Mouse (Mus musculus): ENCODE measurements around the gene Vhl. TPM values are rescaled to one million over a fixed set of nuclear protein-coding genes. Genes with fewer than 3 reads are reported as not detected.

Gene Vhl
- polyA plus RNA-seq, 1 experiment from 2014 or later = 7.8 TPM

DNA sequence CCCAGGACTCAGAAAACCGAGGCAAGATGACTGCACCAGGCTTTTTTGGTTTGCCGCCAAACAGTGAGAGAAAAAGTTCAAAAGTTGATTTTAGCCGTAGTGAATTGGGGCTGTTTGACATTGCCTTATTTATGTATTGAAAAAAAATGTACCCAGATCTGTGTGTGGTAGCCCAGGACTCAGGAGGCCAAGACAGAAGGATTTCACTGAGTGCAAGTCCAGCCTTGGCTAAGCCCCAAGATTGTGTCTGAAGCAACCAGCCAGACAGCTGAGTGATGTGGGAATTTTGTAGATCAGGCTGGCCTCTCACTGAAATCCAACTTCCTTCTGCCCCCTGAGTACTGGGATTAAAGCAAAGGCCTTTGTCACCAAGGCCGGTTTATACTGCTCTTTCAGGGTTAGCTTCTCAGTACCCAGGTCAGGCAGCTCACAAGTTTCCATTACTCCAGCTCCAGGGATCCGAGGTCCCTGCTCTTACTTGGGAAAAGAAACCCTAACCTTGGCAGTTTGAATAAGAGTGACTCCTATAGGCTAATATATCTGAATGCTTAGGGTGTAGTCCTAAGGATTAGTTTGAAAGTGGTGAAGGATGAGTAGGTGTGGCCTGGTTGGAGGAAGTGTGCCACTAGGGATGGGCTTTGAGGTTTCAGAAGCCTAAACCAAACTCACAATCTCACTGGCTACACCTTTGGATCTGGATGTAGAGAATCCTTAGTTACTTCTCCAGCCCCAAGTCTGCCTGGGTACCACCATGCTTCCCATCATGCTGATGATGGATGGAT, 1.4 kb downstream of the Vhl start:
- H3K9ac ChIP-seq = peak overlapping the region; percentile 85
- ATAC-seq (ENCODE audit: low read depth) = no peak
- no peaks in the 10 kb centered on the region for H3K9me3 ChIP-seq (replicated peaks)
- H3K4me2 ChIP-seq = peak overlapping the region; percentile 96
- no peak overlapping the region for H3K27ac ChIP-seq
- peaks cover 27% of the 10 kb centered on the region for H3K36me3 ChIP-seq
- peaks cover 26% of the 10 kb centered on the region for H3K4me1 ChIP-seq (replicated peaks)
- no peaks in the 10 kb centered on the region for H3K27me3 ChIP-seq
- no peak for DNase-seq
- 58% methylated on average over 5 of the region's 5 CpGs for WGBS (ENCODE audit: insufficient replicate concordance)
- H3K4me3 ChIP-seq (replicated peaks) = peak overlapping the region; percentile 85

DNA sequence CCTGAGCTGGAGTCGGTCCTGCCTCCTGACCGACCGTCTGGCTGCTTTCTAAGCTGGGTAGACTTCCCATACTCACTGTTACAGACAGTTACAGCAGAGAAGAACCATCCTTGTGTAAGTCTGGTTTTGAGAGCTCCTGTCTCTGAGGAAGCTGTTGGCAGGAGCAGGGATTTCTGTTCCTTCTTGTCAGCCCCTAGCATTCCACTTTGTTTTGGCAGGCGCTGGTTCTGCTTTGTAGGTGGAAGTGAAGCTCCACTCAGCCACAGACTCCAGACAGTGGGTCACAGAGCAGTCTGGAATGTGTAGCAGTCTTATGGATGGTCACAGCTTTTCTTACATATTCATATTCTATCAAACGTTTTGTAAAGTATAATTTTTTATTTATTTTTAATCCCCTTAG, 6.6 kb downstream of the Vhl start:
- no peak for DNase-seq
- Histone ChIP-seq H3K27ac (no peak overlapping the region), H3K36me3 (peaks cover 51% of the 10 kb centered on the region), H3K9me3 (replicated peaks) (no peaks in the 10 kb centered on the region), H3K4me2 (no peak overlapping the region), H3K27me3 (no peaks in the 10 kb centered on the region), H3K4me3 (replicated peaks) (no peak overlapping the region), H3K4me1 (replicated peaks) (peaks cover 7% of the 10 kb centered on the region), H3K9ac (no peak overlapping the region)
- 72% methylated on average over 5 of the region's 5 CpGs for WGBS (ENCODE audit: insufficient replicate concordance)
- ATAC-seq (ENCODE audit: low read depth) = no peak

DNA sequence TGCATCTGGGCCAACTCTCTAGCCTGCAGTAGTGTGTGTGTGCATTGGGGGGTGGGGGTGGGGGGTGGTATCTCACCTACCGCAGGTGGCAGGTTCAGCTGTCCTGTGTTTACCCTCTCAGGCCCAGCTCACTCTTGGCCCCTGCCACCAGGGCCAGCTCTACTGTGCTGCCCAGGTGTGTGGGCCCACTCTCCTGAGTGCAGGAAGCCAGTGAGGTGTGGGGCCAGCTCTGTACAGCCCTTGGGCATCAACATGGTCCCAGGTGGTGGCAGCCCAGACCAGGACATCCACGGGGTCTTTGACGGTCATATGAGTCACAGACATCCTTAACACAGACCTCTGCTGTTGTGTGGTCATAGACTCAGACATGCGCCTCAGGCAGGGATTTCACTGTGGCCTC, 9.1 kb downstream of the Vhl start:
- Histone ChIP-seq H3K4me1 (replicated peaks) (peaks cover 8% of the 10 kb centered on the region; the same call in 1 of the 2 replicates), H3K9ac (no peak overlapping the region), H3K4me3 (replicated peaks) (no peak overlapping the region), H3K27me3 (no peaks in the 10 kb centered on the region), H3K36me3 (peaks cover 45% of the 10 kb centered on the region), H3K9me3 (replicated peaks) (no peaks in the 10 kb centered on the region), H3K4me2 (no peak overlapping the region), H3K27ac (no peak overlapping the region)
- no peak for ATAC-seq (ENCODE audit: low read depth)
- 82% methylated on average over 4 of the region's 4 CpGs for WGBS (ENCODE audit: insufficient replicate concordance)
- DNase-seq = no peak

DNA sequence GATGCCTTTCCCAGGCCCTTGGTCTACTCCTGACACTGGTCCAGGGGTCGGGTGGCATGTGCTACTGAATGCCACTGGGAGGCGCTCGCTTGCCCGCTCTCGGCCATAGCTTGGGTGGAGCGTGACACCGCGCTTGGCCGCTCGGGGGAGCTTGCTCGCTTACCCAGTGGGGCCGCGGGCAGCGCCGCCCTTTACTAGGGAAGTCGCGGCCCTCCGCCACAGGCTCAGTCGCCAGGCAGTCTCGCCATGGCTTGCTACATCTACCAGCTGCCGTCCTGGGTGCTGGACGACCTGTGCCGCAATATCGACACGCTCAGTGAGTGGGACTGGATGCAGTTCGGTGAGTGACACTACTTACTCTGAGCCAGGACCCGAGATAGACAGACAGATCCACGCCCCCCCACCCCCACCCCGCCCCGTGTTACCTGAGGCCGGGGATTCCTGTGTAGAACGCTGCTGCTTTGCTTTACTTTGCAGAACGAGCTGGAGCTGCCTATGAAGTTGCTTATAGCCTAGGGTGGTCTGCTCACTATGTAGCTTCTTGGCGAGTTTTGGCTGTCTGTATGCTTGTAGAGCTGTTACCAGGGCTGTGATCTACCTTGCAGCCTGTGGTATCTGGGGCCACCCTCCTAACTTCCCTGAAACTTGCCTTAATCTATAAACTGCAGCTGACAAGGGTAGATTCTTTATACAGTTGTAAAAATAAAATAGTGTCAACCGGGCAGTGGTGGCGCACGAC, 14.7 kb downstream of the Vhl start, which contains the start of gene Irak2:
Gene Irak2 (plus strand): TSS at position 166 of the 739 bp plus-strand sequence.
- ATAC-seq (ENCODE audit: low read depth) (peak; percentile 94), DNase-seq (peak; percentile 89)
- no peaks in the 10 kb centered on the region for H3K27me3 ChIP-seq
- peak within 1 kb of the TSS; percentile 77 for H3K4me2 ChIP-seq
- H3K4me1 ChIP-seq (replicated peaks) = peaks cover 44% of the 10 kb centered on the region
- WGBS (ENCODE audit: insufficient replicate concordance) = 2% methylated on average over 37 of the region's 37 CpGs
- H3K9ac ChIP-seq = peak within 1 kb of the TSS; percentile 73
- no peaks in the 10 kb centered on the region for H3K9me3 ChIP-seq (replicated peaks)
- no peaks in the 10 kb centered on the region for H3K36me3 ChIP-seq
- H3K4me3 ChIP-seq (replicated peaks) = peak within 1 kb of the TSS; percentile 68
- peak within 1 kb of the TSS; percentile 80 for H3K27ac ChIP-seq

DNA sequence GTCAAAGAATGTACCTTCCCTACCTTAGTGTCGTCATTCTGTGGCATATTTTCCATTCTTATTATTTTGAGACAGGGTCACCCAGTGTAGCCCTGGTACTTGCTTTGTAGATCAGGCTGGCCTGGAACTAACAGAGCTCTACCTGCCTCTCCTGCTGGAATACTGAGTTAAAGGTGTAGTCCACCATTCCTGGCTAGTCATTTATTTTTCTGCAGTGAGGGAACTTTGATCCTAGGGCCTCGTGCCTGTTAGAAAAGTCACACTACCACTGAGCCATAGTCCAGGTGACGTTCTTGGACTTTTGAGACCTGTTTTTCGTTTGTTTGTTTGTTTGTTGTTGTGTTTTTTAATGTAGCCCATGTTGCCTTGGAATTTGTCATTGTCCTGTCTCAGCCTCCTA, 15.4 kb downstream of the Vhl start:
- Histone ChIP-seq H3K4me2 (peak overlapping the region; percentile 77), H3K9me3 (replicated peaks) (no peaks in the 10 kb centered on the region), H3K27me3 (no peaks in the 10 kb centered on the region), H3K27ac (peak overlapping the region; percentile 25), H3K4me1 (replicated peaks) (peaks cover 47% of the 10 kb centered on the region), H3K4me3 (replicated peaks) (peak overlapping the region; percentile 68), H3K9ac (peak overlapping the region; percentile 73), H3K36me3 (no peaks in the 10 kb centered on the region)
- WGBS (ENCODE audit: insufficient replicate concordance) = 71% methylated on average over 4 of the region's 4 CpGs
- no peak for ATAC-seq (ENCODE audit: low read depth)
- no peak for DNase-seq

DNA sequence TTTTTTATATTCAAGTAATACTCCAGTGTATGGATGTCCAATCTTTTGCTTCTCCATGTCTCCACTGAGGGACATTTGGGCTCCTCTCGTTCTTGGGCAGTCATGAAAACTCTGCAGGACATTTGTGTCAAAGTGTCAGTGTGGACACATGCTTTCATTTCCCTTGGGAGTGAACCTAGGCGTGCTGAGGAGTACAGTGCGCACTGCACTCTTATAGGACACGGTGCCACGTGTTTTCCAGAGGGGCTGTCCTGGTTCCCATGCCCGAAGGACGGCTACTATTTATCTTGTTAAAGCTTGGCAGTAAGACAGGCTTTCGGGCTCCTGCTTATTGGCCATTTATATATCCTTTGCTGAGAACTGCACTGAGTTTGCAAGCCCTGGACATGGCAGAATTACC, 18.8 kb downstream of the Vhl start:
- H3K9ac ChIP-seq = no peak overlapping the region
- peaks cover 47% of the 10 kb centered on the region for H3K4me1 ChIP-seq (replicated peaks)
- H3K4me2 ChIP-seq = no peak overlapping the region
- 76% methylated on average over 8 of the region's 8 CpGs for WGBS (ENCODE audit: insufficient replicate concordance)
- no peak overlapping the region for H3K27ac ChIP-seq
- DNase-seq = no peak
- no peaks in the 10 kb centered on the region for H3K9me3 ChIP-seq (replicated peaks)
- H3K36me3 ChIP-seq = no peaks in the 10 kb centered on the region
- ATAC-seq (ENCODE audit: low read depth) = no peak
- no peaks in the 10 kb centered on the region for H3K27me3 ChIP-seq
- H3K4me3 ChIP-seq (replicated peaks) = no peak overlapping the region

DNA sequence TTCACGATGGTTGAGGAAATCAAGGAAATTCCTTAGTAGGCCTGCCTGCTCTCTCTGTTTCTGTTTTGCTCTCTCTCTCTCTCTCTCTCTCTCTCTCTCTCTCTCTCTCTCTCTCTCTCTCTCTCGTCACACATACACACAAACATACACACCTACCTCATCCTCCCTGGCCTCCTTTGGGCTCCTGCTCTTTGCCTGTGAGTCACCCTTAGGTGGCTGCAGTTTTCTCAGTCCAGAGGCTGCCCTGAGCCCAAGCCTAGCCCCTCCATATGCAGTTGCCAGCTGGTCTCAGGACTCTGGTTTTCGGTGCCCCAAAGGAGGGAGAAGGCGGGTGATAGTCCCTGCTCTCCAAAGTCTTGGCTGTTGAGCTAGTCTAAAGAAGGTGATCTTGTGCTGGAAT, 19.3 kb downstream of the Vhl start:
- H3K4me2 ChIP-seq = no peak overlapping the region
- DNase-seq = no peak

DNA sequence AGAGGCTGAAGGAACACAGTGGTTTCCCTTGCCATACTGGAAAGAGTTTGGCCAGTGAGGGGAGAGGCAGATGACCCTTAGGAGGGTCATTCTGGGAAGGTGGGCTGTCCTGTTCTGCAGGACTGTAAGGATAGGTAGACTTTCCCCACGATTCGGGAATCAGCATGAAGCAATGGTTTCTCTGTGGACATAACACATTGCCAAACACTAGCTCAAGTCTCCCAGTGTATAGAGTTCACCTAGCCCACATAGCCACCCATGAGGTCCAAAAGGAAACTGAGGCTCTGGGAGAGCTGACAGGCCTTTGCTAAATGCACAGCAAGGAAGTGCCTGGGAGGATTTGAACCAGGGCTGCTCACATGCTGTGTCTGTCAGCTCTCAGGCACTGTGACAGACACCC, 20.2 kb downstream of the Vhl start:
- H3K27me3 ChIP-seq = no peaks in the 10 kb centered on the region
- ATAC-seq (ENCODE audit: low read depth) = no peak
- no peak overlapping the region for H3K4me3 ChIP-seq (replicated peaks)
- no peak overlapping the region for H3K9ac ChIP-seq
- 79% methylated on average over 2 of the region's 2 CpGs for WGBS (ENCODE audit: insufficient replicate concordance)
- H3K4me2 ChIP-seq = no peak overlapping the region
- peaks cover 5% of the 10 kb centered on the region; the same call in 1 of the 2 replicates for H3K36me3 ChIP-seq
- peak overlapping the region; percentile 50; the same call in 1 of the 2 replicates for H3K27ac ChIP-seq
- H3K9me3 ChIP-seq (replicated peaks) = no peaks in the 10 kb centered on the region
- no peak for DNase-seq
- H3K4me1 ChIP-seq (replicated peaks) = peaks cover 46% of the 10 kb centered on the region

More for the DNA sequence above, 19.3 kb downstream of the Vhl start:
- Histone ChIP-seq H3K27ac (no peak overlapping the region), H3K9me3 (replicated peaks) (no peaks in the 10 kb centered on the region), H3K27me3 (no peaks in the 10 kb centered on the region), H3K4me1 (replicated peaks) (peaks cover 47% of the 10 kb centered on the region), H3K4me3 (replicated peaks) (no peak overlapping the region), H3K9ac (no peak overlapping the region), H3K36me3 (no peaks in the 10 kb centered on the region)
- 89% methylated on average over 4 of the region's 4 CpGs for WGBS (ENCODE audit: insufficient replicate concordance)
- ATAC-seq (ENCODE audit: low read depth) = no peak

DNA sequence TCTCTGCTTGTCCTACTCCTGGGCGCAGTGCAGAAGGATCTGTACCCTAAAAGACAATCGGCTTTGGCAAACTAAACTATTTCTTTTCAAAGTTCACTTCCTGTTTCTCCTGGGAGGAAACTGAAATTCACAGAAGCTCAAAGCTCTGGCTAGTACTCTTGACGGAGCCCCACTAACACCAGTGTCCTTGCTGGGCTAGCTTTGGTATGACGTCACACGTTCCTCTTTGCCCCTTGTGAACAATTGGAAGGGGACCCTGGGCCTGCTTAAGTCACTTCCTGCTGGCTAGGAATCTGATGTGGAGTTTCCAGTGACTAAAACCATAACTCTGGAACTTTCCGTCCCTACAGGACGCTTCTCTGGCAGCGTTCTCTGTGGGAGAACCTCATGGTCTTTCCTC, 21.0 kb downstream of the Vhl start:
- Histone ChIP-seq H3K4me2 (no peak overlapping the region), H3K27me3 (no peaks in the 10 kb centered on the region), H3K4me1 (replicated peaks) (peaks cover 45% of the 10 kb centered on the region), H3K9ac (no peak overlapping the region), H3K9me3 (replicated peaks) (no peaks in the 10 kb centered on the region), H3K36me3 (peaks cover 5% of the 10 kb centered on the region; the same call in 1 of the 2 replicates), H3K4me3 (replicated peaks) (no peak overlapping the region), H3K27ac (peak overlapping the region; percentile 50; the same call in 1 of the 2 replicates)
- DNase-seq (no peak), ATAC-seq (ENCODE audit: low read depth) (no peak)
- WGBS (ENCODE audit: insufficient replicate concordance) = 56% methylated on average over 8 of the region's 8 CpGs

DNA sequence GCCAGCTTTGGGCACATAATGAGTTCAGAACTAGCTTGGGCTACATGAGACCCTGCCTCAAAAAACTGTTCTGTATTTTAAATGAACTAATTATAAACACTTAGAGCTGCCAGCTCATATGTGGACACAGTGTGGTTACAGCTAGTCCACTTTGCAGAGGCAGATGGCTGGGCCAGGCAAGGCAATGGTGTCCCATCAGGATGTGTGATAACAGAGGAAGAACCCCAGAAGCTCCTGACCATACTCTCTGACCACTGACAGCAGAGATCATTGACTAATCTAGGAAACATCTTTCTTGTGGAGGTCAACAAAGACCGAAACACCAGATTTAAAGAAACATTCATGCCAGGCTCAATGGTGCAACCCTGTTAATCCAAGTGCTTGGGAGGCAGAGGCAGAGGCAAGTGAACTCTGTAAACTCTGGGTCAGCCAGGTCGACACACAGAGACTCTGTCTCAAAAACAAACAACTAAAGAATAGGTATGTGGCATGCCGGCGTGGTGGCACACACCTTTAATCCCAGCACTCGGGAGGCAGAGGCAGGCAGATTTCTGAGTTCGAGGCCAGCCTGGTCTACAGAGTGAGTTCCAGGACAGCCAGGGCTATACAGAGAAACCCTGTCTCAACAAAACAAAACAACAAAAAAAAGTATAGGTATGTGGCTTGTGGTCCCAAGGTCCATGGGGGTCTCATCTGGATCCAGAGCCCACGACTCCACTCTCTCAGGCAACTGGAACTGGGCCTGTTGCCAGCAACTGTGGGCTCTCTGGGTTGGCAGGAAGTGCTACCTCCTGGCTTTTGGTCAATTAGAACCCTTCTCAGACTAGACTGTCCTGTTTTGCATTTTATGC, 25.8 kb downstream of the Vhl start:
- 61% methylated on average over 7 of the region's 7 CpGs for WGBS (ENCODE audit: insufficient replicate concordance)
- Histone ChIP-seq H3K27ac (peak overlapping the region; percentile 19; the same call in 1 of the 2 replicates), H3K36me3 (peaks cover 5% of the 10 kb centered on the region; the same call in 1 of the 2 replicates)

DNA sequence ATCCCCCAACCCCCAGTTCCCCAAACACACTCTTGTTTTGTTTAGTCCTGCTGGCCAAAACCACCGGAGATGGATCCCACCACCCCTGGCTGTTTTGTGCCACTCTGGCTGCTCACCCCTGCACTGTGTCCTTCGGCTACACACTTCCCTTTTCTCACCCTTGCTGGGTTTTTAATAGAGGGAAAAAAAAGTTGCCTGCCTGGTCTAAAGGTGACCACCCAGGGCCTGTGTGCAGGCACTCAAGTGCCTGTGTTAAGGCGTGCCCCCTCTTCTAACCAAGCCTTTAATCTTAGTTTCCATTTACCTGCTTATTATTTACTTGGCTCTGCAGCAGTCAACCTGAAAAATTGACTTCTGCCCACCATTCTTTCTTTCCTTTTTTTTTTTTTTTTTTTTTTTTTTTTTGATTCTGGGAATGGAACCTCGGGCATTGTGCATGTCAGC, 26.5 kb downstream of the Vhl start:
- no peak overlapping the region for H3K9ac ChIP-seq
- peaks cover 5% of the 10 kb centered on the region; the same call in 1 of the 2 replicates for H3K36me3 ChIP-seq
- H3K9me3 ChIP-seq (replicated peaks) = no peaks in the 10 kb centered on the region
- H3K4me3 ChIP-seq (replicated peaks) = no peak overlapping the region
- 51% methylated on average over 4 of the region's 4 CpGs for WGBS (ENCODE audit: insufficient replicate concordance)
- ATAC-seq (ENCODE audit: low read depth) (0 out of 2 replicates have a peak, but pooled peaks have one; percentile 8), DNase-seq (no peak)
- H3K4me1 ChIP-seq (replicated peaks) = peaks cover 47% of the 10 kb centered on the region
- H3K4me2 ChIP-seq = no peak overlapping the region
- peak overlapping the region; percentile 19; the same call in 1 of the 2 replicates for H3K27ac ChIP-seq
- no peaks in the 10 kb centered on the region for H3K27me3 ChIP-seq

More for the DNA sequence above, 25.8 kb downstream of the Vhl start:
- no peaks in the 10 kb centered on the region for H3K9me3 ChIP-seq (replicated peaks)
- H3K4me1 ChIP-seq (replicated peaks) = peaks cover 49% of the 10 kb centered on the region
- ATAC-seq (ENCODE audit: low read depth) (no peak), DNase-seq (no peak)
- H3K9ac ChIP-seq = no peak overlapping the region
- H3K4me2 ChIP-seq = no peak overlapping the region
- H3K4me3 ChIP-seq (replicated peaks) = no peak overlapping the region
- no peaks in the 10 kb centered on the region for H3K27me3 ChIP-seq

All from liver, embryonic 13.5 days (tissue).